8 mouse cellular contexts compared by ENCODE assay signal in the genomic region with DNA sequence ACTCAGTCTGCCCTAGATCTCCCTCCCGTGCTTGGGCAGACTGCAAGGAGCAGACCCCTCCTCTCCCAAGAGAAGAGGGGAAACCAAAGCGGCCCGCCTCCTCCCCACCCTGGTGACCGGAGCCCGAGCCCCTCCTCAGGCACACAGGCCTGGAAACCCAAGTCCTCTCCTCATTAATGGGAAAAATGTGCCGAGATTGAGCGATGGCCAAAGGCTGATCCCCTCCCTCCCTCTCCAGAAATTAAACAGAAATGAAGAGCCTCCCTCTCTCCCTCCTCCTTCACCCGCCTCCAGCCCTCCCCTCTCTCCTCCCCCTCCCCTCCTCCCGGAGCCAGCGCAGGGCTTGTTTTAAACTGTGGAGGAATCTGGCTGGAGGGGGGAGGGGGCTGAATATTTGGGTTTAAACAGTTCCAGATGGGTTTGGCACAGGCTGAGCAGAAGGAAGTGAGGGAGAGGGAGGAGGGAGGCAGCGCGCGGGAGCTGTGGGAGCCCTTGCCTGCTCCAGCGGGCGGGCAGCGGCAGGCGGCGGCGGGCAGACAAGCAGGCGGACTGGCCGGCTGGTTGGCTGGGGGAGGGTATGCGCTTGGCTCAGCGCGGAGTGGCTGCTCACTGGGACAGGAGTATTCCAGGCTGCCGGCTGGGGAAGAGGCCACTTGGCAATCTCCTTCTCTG. TPM values are rescaled to one million over a fixed set of nuclear protein-coding genes. Genes with fewer than 3 reads are reported as not detected.
DNase-seq lines count a peak whose midpoint lies in the region; ATAC-seq and TF ChIP-seq lines count a peak whose summit lies in the region.

No protein-coding gene starts in this region.

- peaks cover 8% of the 10 kb centered on the region for H3K36me3 ChIP-seq in hindbrain, embryonic 14.5 days (replicated peaks; ENCODE audit: control insufficient read depth, insufficient read depth)
- 0 out of 2 replicates have a peak, but pooled peaks cover 6% of the 10 kb centered on the region for H3K36me3 ChIP-seq in lung, postnatal 0 days (ENCODE audit: insufficient read depth, low read length)

- H3K4me3 ChIP-seq in gastrocnemius, adult 2 months: peak overlapping the region; percentile 68
- H3K4me3 ChIP-seq in hindbrain, embryonic 14.5 days (replicated peaks; ENCODE audit: low read length): peak overlapping the region; percentile 30
- peak overlapping the region; percentile 27; the same call in 1 of the 2 replicates for H3K4me3 ChIP-seq in lung, postnatal 0 days (ENCODE audit: low read depth, low read length)

- peak overlapping the region; percentile 56 for H3K4me2 ChIP-seq in hindbrain, embryonic 14.5 days (replicated peaks)
- peak overlapping the region; percentile 57 for H3K4me2 ChIP-seq in lung, postnatal 0 days (replicated peaks; ENCODE audit: low read depth, low read length)

- peak; percentile 70 for ATAC-seq in common myeloid progenitor, adult 5-6 weeks (replicated peaks; ENCODE audit: low read depth, poor library complexity, severe bottlenecking)
- ATAC-seq in hindbrain, embryonic 14.5 days (ENCODE audit: low FRiP score): peak; percentile 89
- peak; percentile 87 for ATAC-seq in lung, postnatal 0 days
- ATAC-seq in inflammation-experienced regulatory T-cells, adult 6 months: no peak

- H3K9ac ChIP-seq in hindbrain, embryonic 14.5 days: peak overlapping the region; percentile 55
- H3K9ac ChIP-seq in lung, postnatal 0 days (replicated peaks; ENCODE audit: low read depth): no peak overlapping the region; the same call in 1 of the 2 replicates

- no peak for TF ChIP-seq EP300 in lung, postnatal 0 days (IDR thresholded peaks at IDR 0.05)

- TF ChIP-seq CTCF in gastrocnemius, adult 2 months (IDR thresholded peaks at IDR 0.05): peak; percentile 25; the same call in 1 of the 2 replicates
- TF ChIP-seq CTCF in lung, postnatal 0 days (IDR thresholded peaks at IDR 0.05): peak; percentile 51

- no peaks in the 10 kb centered on the region for H3K9me3 ChIP-seq in hindbrain, embryonic 14.5 days (ENCODE audit: control insufficient read depth, low read length)
- H3K9me3 ChIP-seq in lung, postnatal 0 days (ENCODE audit: low read length): no peaks in the 10 kb centered on the region

- WGBS in hindbrain, embryonic 14.5 days: under 1% methylated on average over 25 of the region's 25 CpGs
- 5% methylated on average over 12 of the region's 25 CpGs for WGBS in lung, postnatal 0 days

- peak; percentile 100 for DNase-seq in adipocyte (ENCODE audit: low spot score)
- peak; percentile 89 for DNase-seq in gastrocnemius, adult 2 months
- DNase-seq in hindbrain, embryonic 14.5 days (ENCODE audit: low spot score): peak; percentile 78
- DNase-seq in layer of hippocampus, postnatal 25 days (ENCODE audit: extremely low spot score in 1 of 2, low spot score in 1 of 2): peak; percentile 68 to 69
- peak; percentile 95 for DNase-seq in lung, postnatal 0 days (ENCODE audit: low spot score)
- peak; percentile 93 for DNase-seq in retina, postnatal 1 day

- H3K4me1 ChIP-seq in hindbrain, embryonic 14.5 days (replicated peaks; ENCODE audit: control insufficient read depth, insufficient read depth, low read length): peaks cover 51% of the 10 kb centered on the region
- peaks cover 17% of the 10 kb centered on the region for H3K4me1 ChIP-seq in lung, postnatal 0 days (ENCODE audit: insufficient read depth, low read depth, low read length)

- peak overlapping the region; percentile 83 for H3K27ac ChIP-seq in gastrocnemius, adult 2 months
- peak overlapping the region; percentile 80 for H3K27ac ChIP-seq in hindbrain, embryonic 14.5 days
- H3K27ac ChIP-seq in lung, postnatal 0 days (ENCODE audit: low read length): peak overlapping the region; percentile 79

- intact Hi-C loops in gastrocnemius, adult 2 months (cut with DNase I): no loop called here

- no peaks in the 10 kb centered on the region for H3K27me3 ChIP-seq in hindbrain, embryonic 14.5 days (ENCODE audit: control insufficient read depth, insufficient read depth, low read length)
- H3K27me3 ChIP-seq in lung, postnatal 0 days (replicated peaks; ENCODE audit: insufficient read depth, low read length): no peaks in the 10 kb centered on the region

RNA-seq across cellular contexts. Expression of a gene that starts 6.2 kb away (rescaled TPM):
- not detected in 2 replicates for total RNA-seq in common myeloid progenitor, adult 5-6 weeks (2017)
- under 1 TPM; 0.59 to 0.84 TPM for total RNA-seq in gastrocnemius, adult 2 months (2021)
- polyA plus RNA-seq in hindbrain, embryonic 14.5 days (2014; fragmentation: Nextera tagmentation; extraction: Ambion mirVana): 11.8 and 11.9 TPM in 2 replicates
- 10 to 100 TPM; 19.4 to 25.7 TPM for total RNA-seq in layer of hippocampus, postnatal 25 days (2021)
- polyA plus RNA-seq in lung, postnatal 0 days (2015; fragmentation: Nextera tagmentation; extraction: Ambion mirVana): 16.3 and 19.5 TPM in 2 replicates
- polyA plus RNA-seq in inflammation-experienced regulatory T-cells, adult 6 months (2017; shearing (Covaris generic)): not detected

RNA-seq across cellular contexts. Expression of a gene that starts 57.0 kb away (rescaled TPM):
- total RNA-seq in common myeloid progenitor, adult 5-6 weeks (2017): not detected in 2 replicates
- total RNA-seq in gastrocnemius, adult 2 months (2021): not detected
- polyA plus RNA-seq in hindbrain, embryonic 14.5 days (2014; fragmentation: Nextera tagmentation; extraction: Ambion mirVana): 0.21 and 0.60 TPM in 2 replicates
- total RNA-seq in layer of hippocampus, postnatal 25 days (2021): 1 to 10 TPM in 1 of 2 experiments, under 1 TPM in 1; 0.89 to 1.0 TPM
- not detected in 2 replicates for polyA plus RNA-seq in lung, postnatal 0 days (2015; fragmentation: Nextera tagmentation; extraction: Ambion mirVana)
- under 1 TPM in 2 of 3 experiments, not detected in 1; 0.40 to 0.59 TPM for polyA plus RNA-seq in inflammation-experienced regulatory T-cells, adult 6 months (2017; shearing (Covaris generic))

Comparison
In these comparisons a context has a peak if more than half of its experiments do, and no peak if none do; other contexts are left out.
1. RNA of a gene that starts 6.2 kb away (total RNA-seq): 19.4 to 25.7 TPM in layer of hippocampus, postnatal 25 days; 0.59 to 0.84 TPM in gastrocnemius, adult 2 months and not detected in common myeloid progenitor, adult 5-6 weeks; every median in the first group is over 10 times any median in the second.
2. Peak in every context shown above with its lines, with median percentiles within 50 percentile points of each other: DNase-seq, H3K27ac ChIP-seq and H3K4me3 ChIP-seq.